8 mouse cellular contexts compared by ENCODE assay signal in genomic region chr17:8613882-8614551, GRCm38 (mm10). TPM values are rescaled to one million over a fixed set of nuclear protein-coding genes. Genes with fewer than 3 reads are reported as not detected.
A peak's percentile ranks its signal among the peaks of the same experiment; 100 is the strongest.
DNase-seq lines count a peak whose midpoint lies in the region; ATAC-seq and TF ChIP-seq lines count a peak whose summit lies in the region.

No protein-coding gene starts in this region.

- H3K79me2 ChIP-seq in liver, adult 2 months (ENCODE audit: control insufficient read depth, insufficient read depth, low read length): no peaks in the 10 kb centered on the region

- intact Hi-C loops in gastrocnemius, adult 2 months (cut with DNase I): loop anchor here (1.0 to 2.0 kb wide), 2 partner anchors 193 to 322 kb away; no protein-coding TSS in a partner anchor

- H3K4me3 ChIP-seq in gastrocnemius, adult 2 months: no peak overlapping the region
- H3K4me3 ChIP-seq in kidney, postnatal 0 days (replicated peaks; ENCODE audit: low read depth, low read length): no peak overlapping the region
- H3K4me3 ChIP-seq in liver, adult 2 months (ENCODE audit: insufficient read depth, low read depth, low read length): no peak overlapping the region

- TF ChIP-seq CTCF in gastrocnemius, adult 2 months (IDR thresholded peaks at IDR 0.05): peak; percentile 96; the same call in 1 of the 2 replicates
- TF ChIP-seq CTCF in kidney, postnatal 0 days (IDR thresholded peaks at IDR 0.05; ENCODE audit: low read depth): peak; percentile 92
- TF ChIP-seq CTCF in liver, adult 2 months (IDR thresholded peaks at IDR 0.05; ENCODE audit: low read depth, low read length): peak; percentile 63

- H3K36me3 ChIP-seq in kidney, postnatal 0 days (ENCODE audit: insufficient read depth, low read length): no peaks in the 10 kb centered on the region
- no peaks in the 10 kb centered on the region for H3K36me3 ChIP-seq in liver, adult 2 months (ENCODE audit: control insufficient read depth, insufficient read depth, low read length)

- H3K27ac ChIP-seq in gastrocnemius, adult 2 months: no peak overlapping the region
- no peak overlapping the region for H3K27ac ChIP-seq in kidney, postnatal 0 days
- H3K27ac ChIP-seq in liver, adult 2 months (replicated peaks; ENCODE audit: insufficient read depth, low read depth, low read length): no peak overlapping the region

- no peak overlapping the region for H3K4me2 ChIP-seq in kidney, postnatal 0 days (ENCODE audit: low read length)

- no peaks in the 10 kb centered on the region for H3K27me3 ChIP-seq in kidney, postnatal 0 days (ENCODE audit: insufficient read depth, low read length)
- no peaks in the 10 kb centered on the region for H3K27me3 ChIP-seq in liver, adult 2 months (ENCODE audit: control insufficient read depth, insufficient read depth, low read length)

- no peaks in the 10 kb centered on the region for H3K9me3 ChIP-seq in kidney, postnatal 0 days (replicated peaks; ENCODE audit: low read length)

- 0 out of 2 replicates have a peak, but pooled peaks have one; percentile 25 for ATAC-seq in kidney, postnatal 0 days (replicated peaks; ENCODE audit: low FRiP score, low read depth)

- TF ChIP-seq POLR2A in liver, adult 2 months (IDR thresholded peaks at IDR 0.05; ENCODE audit: extremely low read depth, insufficient read depth, low read length): no peak

- peak; percentile 63 for DNase-seq in A20 (ENCODE audit: low read depth, low spot score)
- peak; percentile 90 for DNase-seq in adipocyte (ENCODE audit: low spot score)
- peak; percentile 81 to 88 for DNase-seq in cerebellum, postnatal 4 days (ENCODE audit: low spot score in 2 of 2)
- peak; percentile 80 for DNase-seq in gastrocnemius, adult 2 months
- DNase-seq in kidney, postnatal 0 days (ENCODE audit: low spot score): peak; percentile 84
- peak; percentile 41 for DNase-seq in liver, adult 2 months (ENCODE audit: extremely low read depth, low read depth, low spot score)
- peak; percentile 32 for DNase-seq in ovary, adult 18-20 months (ENCODE audit: low spot score)
- DNase-seq in thymus, postnatal 14 days: peak; percentile 74

- WGBS in kidney, postnatal 0 days: 34% methylated on average over 7 of the region's 7 CpGs
- 29% methylated on average over 7 of the region's 7 CpGs for WGBS in liver, adult 2 months

- H3K9ac ChIP-seq in kidney, postnatal 0 days (ENCODE audit: low read depth, low read length): no peak overlapping the region
- H3K9ac ChIP-seq in liver, adult 2 months (ENCODE audit: low read depth, low read length): no peak overlapping the region

- no peaks in the 10 kb centered on the region for H3K4me1 ChIP-seq in kidney, postnatal 0 days (replicated peaks; ENCODE audit: insufficient read depth, low read length)
- no peaks in the 10 kb centered on the region for H3K4me1 ChIP-seq in liver, adult 2 months (ENCODE audit: control insufficient read depth, insufficient read depth, low read length)

RNA-seq across cellular contexts. Expression of gene Gm17087, which starts 47.3 kb away (rescaled TPM):
- not detected for total RNA-seq in gastrocnemius, adult 2 months (2021)
- polyA plus RNA-seq in kidney, postnatal 0 days (2015; fragmentation: Nextera tagmentation; extraction: Ambion mirVana): 0.13 TPM in 1 of 2 replicates, not detected in the other
- not detected in 2 replicates for total RNA-seq in liver, adult 2 months (2014; rRNA removed)
- polyA plus RNA-seq in liver, adult 2 months (2012; rRNA removed): not detected in 2 replicates

Comparison
In these comparisons a context has a peak if more than half of its experiments do, and no peak if none do; other contexts are left out.
1. DNase-seq: peak in every context shown above with its lines; median percentile 90 in adipocyte; 84 in cerebellum, postnatal 4 days; 84 in kidney, postnatal 0 days; 80 in gastrocnemius, adult 2 months; 74 in thymus, postnatal 14 days; 63 in A20; 41 in liver, adult 2 months; 32 in ovary, adult 18-20 months.